Comparison of ENCODE assay signal across 9 mouse cellular contexts in genomic region chrX:37048066-37048889, GRCm38 (mm10). TPM values are rescaled to one million over a fixed set of nuclear protein-coding genes. Genes with fewer than 3 reads are reported as not detected.
DNase-seq lines count a peak whose midpoint lies in the region; ATAC-seq and TF ChIP-seq lines count a peak whose summit lies in the region.
"Had no signal": no experiment of that assay in that cellular context is flagged by ENCODE, and none has a peak within 500 bp of the region (broad histone marks: within the 10 kb centered on the region; RNA-seq: fewer than 3 reads in every experiment).

TSS of gene Sowahd (plus strand) at chrX:37048845.

- ATAC-seq in heart, embryonic 13.5 days (ENCODE audit: extremely low read depth, insufficient number of reproducible peaks, low FRiP score, low TSS enrichment) = no peak
- ATAC-seq in hindbrain, embryonic 14.5 days (ENCODE audit: low FRiP score) = no peak
- ATAC-seq in megakaryocyte progenitor cell, adult 5-6 weeks (replicated peaks; ENCODE audit: poor library complexity) = peak; percentile 79

- no peaks in the 10 kb centered on the region for H3K36me3 ChIP-seq in heart, embryonic 13.5 days
- no peaks in the 10 kb centered on the region for H3K36me3 ChIP-seq in hindbrain, embryonic 14.5 days (replicated peaks; ENCODE audit: control insufficient read depth, insufficient read depth)

- H3K4me2 ChIP-seq in heart, embryonic 13.5 days = peak within 1 kb of the TSS; percentile 71
- peak within 1 kb of the TSS; percentile 67 for H3K4me2 ChIP-seq in hindbrain, embryonic 14.5 days (replicated peaks)

- no peaks in the 10 kb centered on the region for H3K9me3 ChIP-seq in heart, embryonic 13.5 days
- no peaks in the 10 kb centered on the region for H3K9me3 ChIP-seq in hindbrain, embryonic 14.5 days (ENCODE audit: control insufficient read depth, low read length)

- peaks cover 6% of the 10 kb centered on the region; the same call in 1 of the 2 replicates for H3K4me1 ChIP-seq in heart, embryonic 13.5 days
- H3K4me1 ChIP-seq in bone marrow macrophage, adult 2 months (ENCODE audit: control insufficient read depth, insufficient read depth, low read length) = no peaks in the 10 kb centered on the region
- H3K4me1 ChIP-seq in hindbrain, embryonic 14.5 days (replicated peaks; ENCODE audit: control insufficient read depth, insufficient read depth, low read length) = no peaks in the 10 kb centered on the region

- H3K9ac ChIP-seq in heart, embryonic 13.5 days = peak within 1 kb of the TSS; percentile 54
- H3K9ac ChIP-seq in hindbrain, embryonic 14.5 days = peak within 1 kb of the TSS; percentile 39

- DNase-seq in heart, postnatal 4 days = no peak
- no peak for DNase-seq in hindbrain, embryonic 14.5 days (ENCODE audit: low spot score)
- no peak for DNase-seq in right cerebral cortex, adult 18-20 months
- no peak for DNase-seq in right cerebral cortex, postnatal 25 days
- DNase-seq in layer of hippocampus, postnatal 14 days (ENCODE audit: low spot score in 2 of 2) = no peak

- no peak for TF ChIP-seq POLR2A in bone marrow macrophage, adult 2 months (IDR thresholded peaks at IDR 0.05; ENCODE audit: borderline replicate concordance, low read depth, low read length)

- no peak within 1 kb of the TSS for H3K27ac ChIP-seq in heart, embryonic 13.5 days (replicated peaks)
- H3K27ac ChIP-seq in bone marrow macrophage, adult 2 months (ENCODE audit: insufficient read depth, low read depth, low read length) = no peak within 1 kb of the TSS
- H3K27ac ChIP-seq in hindbrain, embryonic 14.5 days = no peak within 1 kb of the TSS

- H3K4me3 ChIP-seq in heart, embryonic 13.5 days = peak within 1 kb of the TSS; percentile 47
- H3K4me3 ChIP-seq in bone marrow macrophage, adult 2 months (ENCODE audit: insufficient read depth, low read length) = peak within 1 kb of the TSS; percentile 40
- H3K4me3 ChIP-seq in hindbrain, embryonic 14.5 days (replicated peaks; ENCODE audit: low read length) = peak within 1 kb of the TSS; percentile 37

- peaks cover 79% of the 10 kb centered on the region for H3K27me3 ChIP-seq in heart, embryonic 13.5 days (replicated peaks)
- peaks cover 53% of the 10 kb centered on the region for H3K27me3 ChIP-seq in hindbrain, embryonic 14.5 days (ENCODE audit: control insufficient read depth, insufficient read depth, low read length)

- WGBS in heart, embryonic 13.5 days = 11% methylated on average over 24 of the region's 38 CpGs
- WGBS in hindbrain, embryonic 14.5 days = 14% methylated on average over 30 of the region's 38 CpGs

- no peak for TF ChIP-seq CTCF in bone marrow macrophage, adult 2 months (IDR thresholded peaks at IDR 0.05; ENCODE audit: low read depth, low read length)

RNA-seq across cellular contexts. Expression of gene Sowahd, which starts in this region (rescaled TPM):
- polyA plus RNA-seq in heart, embryonic 13.5 days (2015; fragmentation: Nextera tagmentation; extraction: Ambion mirVana) = 0.33 and 0.41 TPM in 2 replicates
- not detected for total RNA-seq in heart, postnatal 4 days (2021)
- not detected in 2 replicates for polyA plus RNA-seq in bone marrow macrophage, adult 2 months (2012; ENCODE audit: insufficient read depth, insufficient read length, missing spikeins)
- not detected in 2 replicates for polyA plus RNA-seq in hindbrain, embryonic 14.5 days (2014; fragmentation: Nextera tagmentation; extraction: Ambion mirVana)
- 0.12 and 0.25 TPM in 2 replicates for total RNA-seq in megakaryocyte progenitor cell, adult 5-6 weeks (2015)
- 1.00 and 3.4 TPM in 2 replicates for total RNA-seq in megakaryocyte progenitor cell, adult 5-6 weeks (2017)
- not detected for total RNA-seq in layer of hippocampus, postnatal 14 days (2021)
- total RNA-seq: MEL had no signal
